Mouse (Mus musculus) midbrain, embryonic 12.5 days (tissue): ENCODE results near the gene Ophn1. TPM values are rescaled to one million over a fixed set of nuclear protein-coding genes. Genes with fewer than 3 reads are reported as not detected.

ENCODE experiments used
- ATAC-seq: fragments of 200-750 bp; cut with Nextera tagmentation; 2 replicates; pipeline ENCODE4 v1.8.0; 2017; ENCODE audit warnings: low read depth, moderate TSS enrichment, moderate library complexity; ENCODE audit not compliant: low FRiP score
- H3K27ac ChIP-seq: fragments of 300-500 bp; sonication (generic); replicated peaks from 2 replicates; pipeline ENCODE4 v1.5.1; 2016; ENCODE audit warnings: mild to moderate bottlenecking
- H3K27me3 ChIP-seq: fragments of 300-500 bp; sonication (generic); 2 replicates; pipeline ENCODE4 v1.6.1; 2016; ENCODE audit warnings: mild to moderate bottlenecking
- H3K36me3 ChIP-seq: fragments of 300-500 bp; sonication (generic); 2 replicates; pipeline ENCODE4 v1.6.1; 2016
- H3K4me1 ChIP-seq: fragments of 300-500 bp; sonication (generic); 2 replicates; pipeline ENCODE4 v1.6.1; 2016
- H3K4me2 ChIP-seq: fragments of 300-500 bp; sonication (generic); replicated peaks from 2 replicates; pipeline ENCODE4 v1.6.1; 2016; ENCODE audit warnings: mild to moderate bottlenecking, moderate library complexity
- H3K4me3 ChIP-seq: fragments of 300-500 bp; sonication (generic); 2 replicates; pipeline ENCODE4 v1.5.1; 2016; ENCODE audit warnings: mild to moderate bottlenecking
- H3K9ac ChIP-seq: fragments of 300-500 bp; sonication (generic); replicated peaks from 2 replicates; pipeline ENCODE4 v1.6.1; 2016; ENCODE audit warnings: mild to moderate bottlenecking, moderate library complexity
- H3K9me3 ChIP-seq: fragments of 300-500 bp; sonication (generic); 2 replicates; pipeline ENCODE4 v1.6.1; 2016; ENCODE audit warnings: mild to moderate bottlenecking
- WGBS: fragments of 180-500 bp; shearing (Covaris S2); methylation state at CpG from one replicate; pipeline ENCODE4 v1.1.7; 2016; 5-methylcytosine and 5-hydroxymethylcytosine counted together
- polyA plus RNA-seq: library from polyadenylated mRNA; unstranded; fragments of >200 nt; fragmentation: Nextera tagmentation; extraction: Ambion mirVana; gene quantifications from 2 replicates; pipeline ENCODE4 v1.2.1, GENCODE M21; 2016

Gene Ophn1
- polyA plus RNA-seq: 35.8 and 37.3 TPM in 2 replicates

- Histone ChIP-seq H3K9ac (peak within 1 kb of the TSS; percentile 60), H3K36me3 (no peaks in the 10 kb centered on the region), H3K27ac (peak within 1 kb of the TSS; percentile 83), H3K27me3 (peaks cover 8% of the 10 kb centered on the region; the same call in 1 of the 2 replicates), H3K4me2 (peak within 1 kb of the TSS; percentile 51), H3K9me3 (no peaks in the 10 kb centered on the region), H3K4me3 (peak within 1 kb of the TSS; percentile 55), H3K4me1 (no peaks in the 10 kb centered on the region)
- peak; percentile 91 for ATAC-seq
- 19% methylated on average over 42 of the region's 48 CpGs for WGBS
These were observed at the start of gene Ophn1 for GRCm38 (mm10) chrX:98890406-98891116. Ophn1 (minus strand) TSS chrX:98891025.

- Histone ChIP-seq H3K4me1 (peaks cover 8% of the 10 kb centered on the region; the same call in 1 of the 2 replicates), H3K36me3 (no peaks in the 10 kb centered on the region), H3K27ac (peak overlapping the region; percentile 88), H3K9me3 (no peaks in the 10 kb centered on the region), H3K4me3 (peak overlapping the region; percentile 58), H3K9ac (peak overlapping the region; percentile 66), H3K4me2 (peak overlapping the region; percentile 56), H3K27me3 (no peaks in the 10 kb centered on the region)
- ATAC-seq: peak; percentile 89
- 27% methylated on average over 57 of the region's 57 CpGs for WGBS
These were observed 46.9 kb upstream of the Ophn1 start for GRCm38 (mm10) chrX:98937555-98938294.

GRCm38 (mm10) chrX:98936707-98937554 is 46.1 kb upstream of the Ophn1 start:
- H3K4me3 ChIP-seq: peak overlapping the region; percentile 58
- no peaks in the 10 kb centered on the region for H3K36me3 ChIP-seq
- H3K9me3 ChIP-seq: no peaks in the 10 kb centered on the region
- H3K27me3 ChIP-seq: no peaks in the 10 kb centered on the region
- peak; percentile 93 for ATAC-seq
- peak overlapping the region; percentile 66 for H3K9ac ChIP-seq
- 28% methylated on average over 66 of the region's 66 CpGs for WGBS
- H3K4me1 ChIP-seq: peaks cover 8% of the 10 kb centered on the region; the same call in 1 of the 2 replicates
- peak overlapping the region; percentile 55 for H3K4me2 ChIP-seq
- peak overlapping the region; percentile 88 for H3K27ac ChIP-seq

- H3K4me1 ChIP-seq: peaks cover 8% of the 10 kb centered on the region; the same call in 1 of the 2 replicates
- peak within 1 kb of the TSS; percentile 58 for H3K4me3 ChIP-seq
- no peaks in the 10 kb centered on the region for H3K9me3 ChIP-seq
- H3K36me3 ChIP-seq: no peaks in the 10 kb centered on the region
- no peaks in the 10 kb centered on the region for H3K27me3 ChIP-seq
- peak within 1 kb of the TSS; percentile 88 for H3K27ac ChIP-seq
- ATAC-seq: no peak
- H3K4me2 ChIP-seq: peak within 1 kb of the TSS; percentile 55
- peak within 1 kb of the TSS; percentile 66 for H3K9ac ChIP-seq
- 76% methylated on average over 3 of the region's 3 CpGs for WGBS
These were observed 45.3 kb upstream of the Ophn1 start, which contains the start of gene Yipf6 for GRCm38 (mm10) chrX:98936101-98936500. Yipf6 (plus strand) TSS chrX:98936316.

GRCm38 (mm10) chrX:98919423-98919822 is 28.6 kb upstream of the Ophn1 start:
- H3K9ac ChIP-seq: no peak overlapping the region
- no peaks in the 10 kb centered on the region for H3K9me3 ChIP-seq
- no peaks in the 10 kb centered on the region for H3K27me3 ChIP-seq
- ATAC-seq: no peak
- WGBS: 24% methylated on average over 6 of the region's 6 CpGs
- H3K4me3 ChIP-seq: no peak overlapping the region
- no peak overlapping the region for H3K27ac ChIP-seq
- H3K4me2 ChIP-seq: no peak overlapping the region
- H3K4me1 ChIP-seq: no peaks in the 10 kb centered on the region
- H3K36me3 ChIP-seq: no peaks in the 10 kb centered on the region

- no peaks in the 10 kb centered on the region for H3K36me3 ChIP-seq
- H3K4me2 ChIP-seq: no peak overlapping the region
- no peak overlapping the region for H3K9ac ChIP-seq
- no peaks in the 10 kb centered on the region for H3K27me3 ChIP-seq
- no peak overlapping the region for H3K4me3 ChIP-seq
- H3K27ac ChIP-seq: no peak overlapping the region
- no peaks in the 10 kb centered on the region for H3K4me1 ChIP-seq
- no peak for ATAC-seq
- no peaks in the 10 kb centered on the region for H3K9me3 ChIP-seq
- WGBS: 79% methylated on average over 1 of the region's 1 CpGs
These were observed 18.1 kb upstream of the Ophn1 start for GRCm38 (mm10) chrX:98908910-98909309.

- Histone ChIP-seq H3K4me3 (no peak overlapping the region), H3K9me3 (no peaks in the 10 kb centered on the region), H3K4me2 (no peak overlapping the region), H3K27me3 (no peaks in the 10 kb centered on the region), H3K36me3 (no peaks in the 10 kb centered on the region), H3K27ac (no peak overlapping the region), H3K4me1 (no peaks in the 10 kb centered on the region), H3K9ac (no peak overlapping the region)
- no peak for ATAC-seq
- 89% methylated on average over 6 of the region's 6 CpGs for WGBS
These were observed 13.4 kb upstream of the Ophn1 start for GRCm38 (mm10) chrX:98904226-98904625.

GRCm38 (mm10) chrX:98898307-98898706 is 7.5 kb upstream of the Ophn1 start:
- WGBS: 85% methylated on average over 3 of the region's 3 CpGs
- no peak for ATAC-seq
- H3K4me3 ChIP-seq: no peak overlapping the region

GRCm38 (mm10) chrX:98890072-98890405 is 786 bp downstream of the Ophn1 start:
- Histone ChIP-seq H3K4me1 (no peaks in the 10 kb centered on the region), H3K9ac (peak overlapping the region; percentile 60), H3K9me3 (no peaks in the 10 kb centered on the region), H3K4me3 (peak overlapping the region; percentile 55), H3K27ac (peak overlapping the region; percentile 83), H3K4me2 (peak overlapping the region; percentile 51), H3K36me3 (no peaks in the 10 kb centered on the region), H3K27me3 (peaks cover 8% of the 10 kb centered on the region; the same call in 1 of the 2 replicates)
- peak; percentile 61 for ATAC-seq
- WGBS: 17% methylated on average over 14 of the region's 14 CpGs

More at GRCm38 (mm10) chrX:98898307-98898706, 7.5 kb upstream of the Ophn1 start:
- no peaks in the 10 kb centered on the region for H3K4me1 ChIP-seq
- no peak overlapping the region for H3K9ac ChIP-seq
- no peaks in the 10 kb centered on the region for H3K27me3 ChIP-seq
- no peak overlapping the region for H3K4me2 ChIP-seq
- H3K27ac ChIP-seq: no peak overlapping the region
- H3K9me3 ChIP-seq: no peaks in the 10 kb centered on the region
- no peaks in the 10 kb centered on the region for H3K36me3 ChIP-seq

GRCm38 (mm10) chrX:98881983-98882382 is 8.8 kb downstream of the Ophn1 start:
- Histone ChIP-seq H3K9me3 (no peaks in the 10 kb centered on the region), H3K27me3 (peaks cover 4% of the 10 kb centered on the region; the same call in 1 of the 2 replicates), H3K4me2 (no peak overlapping the region), H3K9ac (no peak overlapping the region), H3K36me3 (no peaks in the 10 kb centered on the region), H3K27ac (no peak overlapping the region), H3K4me3 (no peak overlapping the region), H3K4me1 (no peaks in the 10 kb centered on the region)
- ATAC-seq: no peak
- WGBS: 80% methylated on average over 2 of the region's 2 CpGs

GRCm38 (mm10) chrX:98881085-98881484 is 9.7 kb downstream of the Ophn1 start:
- Histone ChIP-seq H3K9ac (no peak overlapping the region), H3K4me1 (no peaks in the 10 kb centered on the region), H3K4me2 (no peak overlapping the region), H3K27me3 (peaks cover 4% of the 10 kb centered on the region; the same call in 1 of the 2 replicates), H3K4me3 (no peak overlapping the region), H3K36me3 (no peaks in the 10 kb centered on the region), H3K9me3 (no peaks in the 10 kb centered on the region), H3K27ac (no peak overlapping the region)
- no peak for ATAC-seq
- 88% methylated on average over 2 of the region's 2 CpGs for WGBS
